In genomic region chr4:41416966-41417365, GRCm38 (mm10) we compare ENCODE assay signal across 30 mouse cellular contexts.
"Had no signal": no experiment of that assay in that cellular context is flagged by ENCODE, and none has a peak within 500 bp of the region (broad histone marks: within the 10 kb centered on the region; RNA-seq: fewer than 3 reads in every experiment).

No protein-coding gene starts in this region.

- H3K27me3 ChIP-seq: limb, embryonic 12.5 days; limb, embryonic 13.5 days; limb, embryonic 15.5 days; liver, embryonic 12.5 days; liver, embryonic 13.5 days; liver, embryonic 15.5 days; lung, embryonic 15.5 days; megakaryocyte, embryonic 14.5 days; midbrain, embryonic 12.5 days; midbrain, embryonic 15.5 days; neural tube, embryonic 12.5 days had no signal

- H3K9me3 ChIP-seq: limb, embryonic 10.5 days; limb, embryonic 12.5 days; limb, embryonic 13.5 days; limb, embryonic 15.5 days; liver, embryonic 12.5 days; liver, embryonic 13.5 days; liver, embryonic 15.5 days; lung, embryonic 15.5 days; megakaryocyte, embryonic 14.5 days; midbrain, embryonic 10.5 days; midbrain, embryonic 12.5 days; midbrain, embryonic 15.5 days; neural tube, embryonic 12.5 days had no signal

- H3K9ac ChIP-seq: limb, embryonic 12.5 days; limb, embryonic 13.5 days; limb, embryonic 15.5 days; liver, embryonic 12.5 days; liver, embryonic 13.5 days; liver, embryonic 14.5 days; liver, embryonic 15.5 days; liver, postnatal 0 days; lung, embryonic 14.5 days; lung, embryonic 15.5 days; midbrain, embryonic 12.5 days; midbrain, embryonic 15.5 days; neural tube, embryonic 12.5 days had no signal

- ATAC-seq: liver, embryonic 12.5 days; liver, postnatal 0 days; lung, postnatal 0 days; midbrain, embryonic 15.5 days; midbrain, embryonic 16.5 days had no signal

- H3K4me3 ChIP-seq: left cerebral cortex, adult 2 months; limb, embryonic 10.5 days; limb, embryonic 12.5 days; limb, embryonic 13.5 days; limb, embryonic 15.5 days; liver, embryonic 12.5 days; liver, embryonic 13.5 days; liver, embryonic 15.5 days; lung, embryonic 15.5 days; megakaryocyte, embryonic 14.5 days; midbrain, embryonic 10.5 days; midbrain, embryonic 12.5 days; midbrain, embryonic 15.5 days; myocyte; neural tube, embryonic 12.5 days had no signal

- DNase-seq: left cerebral cortex, postnatal 4 days; liver, embryonic 13.5 days; liver, postnatal 0 days; lung, adult 18-20 months; lung, adult 2 months; lung, embryonic 14.5 days; lung, postnatal 10 days; lung, postnatal 14 days; lung, postnatal 36 days; lung, postnatal 4 days; midbrain, embryonic 14.5 days had no signal

- H3K27ac ChIP-seq: left cerebral cortex, adult 2 months; limb, embryonic 10.5 days; limb, embryonic 12.5 days; limb, embryonic 13.5 days; limb, embryonic 15.5 days; liver, embryonic 12.5 days; liver, embryonic 13.5 days; liver, embryonic 14.5 days; liver, embryonic 15.5 days; lung, embryonic 15.5 days; macrophage; midbrain, embryonic 10.5 days; midbrain, embryonic 12.5 days; midbrain, embryonic 15.5 days; neural tube, embryonic 12.5 days had no signal

- H3K36me3 ChIP-seq: limb, embryonic 13.5 days; limb, embryonic 15.5 days; lung, embryonic 15.5 days; midbrain, embryonic 15.5 days; neural tube, embryonic 12.5 days had no signal

- H3K4me1 ChIP-seq: limb, embryonic 10.5 days; limb, embryonic 12.5 days; limb, embryonic 13.5 days; limb, embryonic 15.5 days; liver, embryonic 12.5 days; liver, embryonic 13.5 days; liver, embryonic 15.5 days; lung, embryonic 15.5 days; midbrain, embryonic 10.5 days; midbrain, embryonic 12.5 days; midbrain, embryonic 15.5 days; neural tube, embryonic 12.5 days had no signal

- H3K4me2 ChIP-seq: limb, embryonic 12.5 days; limb, embryonic 13.5 days; limb, embryonic 15.5 days; liver, embryonic 11.5 days; liver, embryonic 12.5 days; liver, embryonic 13.5 days; liver, embryonic 15.5 days; lung, embryonic 14.5 days; lung, embryonic 15.5 days; midbrain, embryonic 12.5 days; midbrain, embryonic 15.5 days; neural tube, embryonic 12.5 days had no signal
